Mouse (Mus musculus): ENCODE data around the gene Dusp6. TPM values are rescaled to one million over a fixed set of nuclear protein-coding genes. Genes with fewer than 3 reads are reported as not detected.
A peak's percentile ranks its signal among the peaks of the same experiment; 100 is the strongest.

Dusp6 gene
- polyA plus RNA-seq, 1 experiment from 2014 or later = 34.1 TPM

GRCm38 (mm10) chr10:99229031-99229684 lies 33.9 kb upstream of the Dusp6 start:
- H3K4me3 ChIP-seq (ENCODE audit: low read depth, low read length) = no peak overlapping the region
- H3K4me2 ChIP-seq (ENCODE audit: low read length) = no peak overlapping the region
- no peak for DNase-seq (ENCODE audit: low spot score)
- H3K27ac ChIP-seq (ENCODE audit: low read depth, low read length) = no peak overlapping the region
- ATAC-seq = no peak
- H3K4me1 ChIP-seq (ENCODE audit: control insufficient read depth, insufficient read depth, low read length) = peaks cover 11% of the 10 kb centered on the region
- WGBS = 27% methylated on average over 16 of the region's 16 CpGs
- H3K9me3 ChIP-seq (replicated peaks; ENCODE audit: control insufficient read depth, low read length) = no peaks in the 10 kb centered on the region
- no peak overlapping the region; the same call in 1 of the 2 replicates for H3K9ac ChIP-seq (ENCODE audit: low read length)
- no peaks in the 10 kb centered on the region for H3K36me3 ChIP-seq (ENCODE audit: control insufficient read depth, insufficient read depth, low read length)
- no peaks in the 10 kb centered on the region for H3K27me3 ChIP-seq (replicated peaks; ENCODE audit: control insufficient read depth, insufficient read depth, low read length)

- H3K9ac ChIP-seq (ENCODE audit: low read length) = no peak overlapping the region
- no peaks in the 10 kb centered on the region for H3K9me3 ChIP-seq (replicated peaks; ENCODE audit: control insufficient read depth, low read length)
- H3K27ac ChIP-seq (ENCODE audit: low read depth, low read length) = no peak overlapping the region
- ATAC-seq = no peak
- no peak for DNase-seq (ENCODE audit: low spot score)
- no peaks in the 10 kb centered on the region for H3K36me3 ChIP-seq (ENCODE audit: control insufficient read depth, insufficient read depth, low read length)
- no peak overlapping the region for H3K4me3 ChIP-seq (ENCODE audit: low read depth, low read length)
- WGBS = 85% methylated on average over 7 of the region's 7 CpGs
- H3K4me1 ChIP-seq (ENCODE audit: control insufficient read depth, insufficient read depth, low read length) = peaks cover 10% of the 10 kb centered on the region
- H3K27me3 ChIP-seq (replicated peaks; ENCODE audit: control insufficient read depth, insufficient read depth, low read length) = no peaks in the 10 kb centered on the region
- no peak overlapping the region for H3K4me2 ChIP-seq (ENCODE audit: low read length)
Measured at GRCm38 (mm10) chr10:99232518-99233227, 30.4 kb upstream of the Dusp6 start.

GRCm38 (mm10) chr10:99234336-99234735 lies 28.7 kb upstream of the Dusp6 start:
- H3K36me3 ChIP-seq (ENCODE audit: control insufficient read depth, insufficient read depth, low read length) = no peaks in the 10 kb centered on the region
- no peak for DNase-seq (ENCODE audit: low spot score)
- no peak overlapping the region for H3K9ac ChIP-seq (ENCODE audit: low read length)
- H3K27ac ChIP-seq (ENCODE audit: low read depth, low read length) = no peak overlapping the region
- H3K27me3 ChIP-seq (replicated peaks; ENCODE audit: control insufficient read depth, insufficient read depth, low read length) = no peaks in the 10 kb centered on the region
- no peaks in the 10 kb centered on the region for H3K9me3 ChIP-seq (replicated peaks; ENCODE audit: control insufficient read depth, low read length)
- H3K4me3 ChIP-seq (ENCODE audit: low read depth, low read length) = no peak overlapping the region
- WGBS = 92% methylated on average over 8 of the region's 8 CpGs
- no peak for ATAC-seq
- H3K4me2 ChIP-seq (ENCODE audit: low read length) = no peak overlapping the region
- H3K4me1 ChIP-seq (ENCODE audit: control insufficient read depth, insufficient read depth, low read length) = no peaks in the 10 kb centered on the region

GRCm38 (mm10) chr10:99235081-99235480 lies 27.9 kb upstream of the Dusp6 start:
- no peak overlapping the region for H3K9ac ChIP-seq (ENCODE audit: low read length)
- DNase-seq (ENCODE audit: low spot score) (no peak), ATAC-seq (no peak)
- no peak overlapping the region for H3K27ac ChIP-seq (ENCODE audit: low read depth, low read length)
- no peaks in the 10 kb centered on the region for H3K27me3 ChIP-seq (replicated peaks; ENCODE audit: control insufficient read depth, insufficient read depth, low read length)
- no peaks in the 10 kb centered on the region for H3K36me3 ChIP-seq (ENCODE audit: control insufficient read depth, insufficient read depth, low read length)
- 92% methylated on average over 9 of the region's 9 CpGs for WGBS
- no peak overlapping the region for H3K4me3 ChIP-seq (ENCODE audit: low read depth, low read length)
- H3K4me2 ChIP-seq (ENCODE audit: low read length) = no peak overlapping the region
- H3K4me1 ChIP-seq (ENCODE audit: control insufficient read depth, insufficient read depth, low read length) = no peaks in the 10 kb centered on the region
- no peaks in the 10 kb centered on the region for H3K9me3 ChIP-seq (replicated peaks; ENCODE audit: control insufficient read depth, low read length)

GRCm38 (mm10) chr10:99237205-99237832 lies 25.7 kb upstream of the Dusp6 start:
- Histone ChIP-seq H3K27me3 (replicated peaks; ENCODE audit: control insufficient read depth, insufficient read depth, low read length) (no peaks in the 10 kb centered on the region), H3K4me1 (ENCODE audit: control insufficient read depth, insufficient read depth, low read length) (no peaks in the 10 kb centered on the region), H3K9ac (ENCODE audit: low read length) (no peak overlapping the region), H3K36me3 (ENCODE audit: control insufficient read depth, insufficient read depth, low read length) (no peaks in the 10 kb centered on the region), H3K9me3 (replicated peaks; ENCODE audit: control insufficient read depth, low read length) (no peaks in the 10 kb centered on the region), H3K4me3 (ENCODE audit: low read depth, low read length) (no peak overlapping the region), H3K4me2 (ENCODE audit: low read length) (no peak overlapping the region), H3K27ac (ENCODE audit: low read depth, low read length) (no peak overlapping the region)
- 85% methylated on average over 11 of the region's 11 CpGs for WGBS
- DNase-seq (ENCODE audit: low spot score) (no peak), ATAC-seq (no peak)

- WGBS = 79% methylated on average over 11 of the region's 11 CpGs
- DNase-seq (ENCODE audit: low spot score) = no peak
- no peaks in the 10 kb centered on the region for H3K9me3 ChIP-seq (replicated peaks; ENCODE audit: control insufficient read depth, low read length)
Measured at GRCm38 (mm10) chr10:99238537-99238936, 24.5 kb upstream of the Dusp6 start.

GRCm38 (mm10) chr10:99241284-99241828 lies 21.7 kb upstream of the Dusp6 start:
- no peak overlapping the region for H3K9ac ChIP-seq (ENCODE audit: low read length)
- DNase-seq (ENCODE audit: low spot score) (no peak), ATAC-seq (no peak)
- H3K4me1 ChIP-seq (ENCODE audit: control insufficient read depth, insufficient read depth, low read length) = no peaks in the 10 kb centered on the region
- 87% methylated on average over 7 of the region's 7 CpGs for WGBS
- no peaks in the 10 kb centered on the region for H3K36me3 ChIP-seq (ENCODE audit: control insufficient read depth, insufficient read depth, low read length)
- H3K27me3 ChIP-seq (replicated peaks; ENCODE audit: control insufficient read depth, insufficient read depth, low read length) = no peaks in the 10 kb centered on the region
- H3K4me3 ChIP-seq (ENCODE audit: low read depth, low read length) = no peak overlapping the region
- H3K4me2 ChIP-seq (ENCODE audit: low read length) = no peak overlapping the region
- no peaks in the 10 kb centered on the region for H3K9me3 ChIP-seq (replicated peaks; ENCODE audit: control insufficient read depth, low read length)
- no peak overlapping the region for H3K27ac ChIP-seq (ENCODE audit: low read depth, low read length)

More at GRCm38 (mm10) chr10:99238537-99238936, 24.5 kb upstream of the Dusp6 start:
- Histone ChIP-seq H3K9ac (ENCODE audit: low read length) (no peak overlapping the region), H3K4me2 (ENCODE audit: low read length) (no peak overlapping the region), H3K27me3 (replicated peaks; ENCODE audit: control insufficient read depth, insufficient read depth, low read length) (no peaks in the 10 kb centered on the region), H3K4me3 (ENCODE audit: low read depth, low read length) (no peak overlapping the region), H3K4me1 (ENCODE audit: control insufficient read depth, insufficient read depth, low read length) (no peaks in the 10 kb centered on the region), H3K36me3 (ENCODE audit: control insufficient read depth, insufficient read depth, low read length) (no peaks in the 10 kb centered on the region), H3K27ac (ENCODE audit: low read depth, low read length) (no peak overlapping the region)
- ATAC-seq = no peak

GRCm38 (mm10) chr10:99241829-99242711 lies 21.0 kb upstream of the Dusp6 start:
- DNase-seq (ENCODE audit: low spot score) (no peak), ATAC-seq (peak; percentile 44; the same call in 1 of the 2 replicates)
- Histone ChIP-seq H3K4me2 (ENCODE audit: low read length) (no peak overlapping the region), H3K4me3 (ENCODE audit: low read depth, low read length) (no peak overlapping the region), H3K27me3 (replicated peaks; ENCODE audit: control insufficient read depth, insufficient read depth, low read length) (no peaks in the 10 kb centered on the region), H3K9me3 (replicated peaks; ENCODE audit: control insufficient read depth, low read length) (no peaks in the 10 kb centered on the region), H3K4me1 (ENCODE audit: control insufficient read depth, insufficient read depth, low read length) (no peaks in the 10 kb centered on the region), H3K27ac (ENCODE audit: low read depth, low read length) (no peak overlapping the region), H3K36me3 (ENCODE audit: control insufficient read depth, insufficient read depth, low read length) (no peaks in the 10 kb centered on the region), H3K9ac (ENCODE audit: low read length) (no peak overlapping the region)
- 86% methylated on average over 16 of the region's 16 CpGs for WGBS
